Mouse (Mus musculus): Measurements from ENCODE around the gene Nek9. TPM values are rescaled to one million over a fixed set of nuclear protein-coding genes. Genes with fewer than 3 reads are reported as not detected.

Gene Nek9
- polyA plus RNA-seq, 1 experiment, result 32.1 TPM

GRCm38 (mm10) chr12:85348338-85348737 lies 9.2 kb upstream of the Nek9 start:
- WGBS, result 79% methylated on average over 6 of the region's 6 CpGs
- Histone ChIP-seq H3K27me3 (ENCODE audit: control insufficient read depth, insufficient read depth, low read length) (no peaks in the 10 kb centered on the region), H3K4me3 (ENCODE audit: control insufficient read depth, insufficient read depth, low read length) (no peak overlapping the region), H3K27ac (ENCODE audit: control insufficient read depth, insufficient read depth, low read length) (no peak overlapping the region), H3K4me1 (replicated peaks; ENCODE audit: control insufficient read depth, insufficient read depth, low read length) (no peaks in the 10 kb centered on the region), H3K36me3 (ENCODE audit: control insufficient read depth, insufficient read depth, low read length) (peaks cover 40% of the 10 kb centered on the region)
- no peak for DNase-seq
- TF ChIP-seq CTCF (IDR thresholded peaks at IDR 0.05; ENCODE audit: borderline replicate concordance, control insufficient read depth, extremely low read depth, insufficient read depth, low read length, poor library complexity), result no peak
- TF ChIP-seq POLR2A (IDR thresholded peaks at IDR 0.05; ENCODE audit: control insufficient read depth, extremely low read depth, insufficient read depth, low read length, poor library complexity), result no peak

GRCm38 (mm10) chr12:85347196-85347595 lies 8.0 kb upstream of the Nek9 start:
- Histone ChIP-seq H3K4me3 (ENCODE audit: control insufficient read depth, insufficient read depth, low read length) (no peak overlapping the region), H3K27ac (ENCODE audit: control insufficient read depth, insufficient read depth, low read length) (no peak overlapping the region), H3K27me3 (ENCODE audit: control insufficient read depth, insufficient read depth, low read length) (no peaks in the 10 kb centered on the region), H3K36me3 (ENCODE audit: control insufficient read depth, insufficient read depth, low read length) (peaks cover 33% of the 10 kb centered on the region), H3K4me1 (replicated peaks; ENCODE audit: control insufficient read depth, insufficient read depth, low read length) (no peaks in the 10 kb centered on the region)
- no peak for DNase-seq
- 95% methylated on average over 3 of the region's 3 CpGs for WGBS
- TF ChIP-seq POLR2A (IDR thresholded peaks at IDR 0.05; ENCODE audit: control insufficient read depth, extremely low read depth, insufficient read depth, low read length, poor library complexity) (no peak), CTCF (IDR thresholded peaks at IDR 0.05; ENCODE audit: borderline replicate concordance, control insufficient read depth, extremely low read depth, insufficient read depth, low read length, poor library complexity) (no peak)

- peak; percentile 43 for DNase-seq
Observed at GRCm38 (mm10) chr12:85346374-85346773, 7.2 kb upstream of the Nek9 start.

DNA sequence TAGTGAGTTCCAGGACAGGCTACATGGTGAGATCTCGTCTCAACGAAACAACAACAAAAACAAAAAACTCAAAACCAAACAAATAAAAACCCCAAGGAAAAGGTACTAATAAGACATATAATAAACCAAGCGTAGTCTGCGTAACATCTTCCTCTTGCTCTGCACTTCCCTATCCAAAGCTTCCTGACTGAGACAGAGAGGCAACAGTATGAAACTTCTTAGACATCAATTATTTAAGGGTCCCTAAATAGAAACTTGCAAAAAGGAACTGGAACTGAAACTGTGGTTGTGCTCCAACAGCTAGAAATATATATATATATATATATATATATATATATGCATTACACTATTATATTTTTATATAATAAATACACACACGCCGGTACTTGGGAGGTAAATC lies 6.4 kb upstream of the Nek9 start:
- no peak for DNase-seq
- H3K27me3 ChIP-seq (ENCODE audit: control insufficient read depth, insufficient read depth, low read length), result no peaks in the 10 kb centered on the region
- TF ChIP-seq CTCF (IDR thresholded peaks at IDR 0.05; ENCODE audit: borderline replicate concordance, control insufficient read depth, extremely low read depth, insufficient read depth, low read length, poor library complexity) (no peak), POLR2A (IDR thresholded peaks at IDR 0.05; ENCODE audit: control insufficient read depth, extremely low read depth, insufficient read depth, low read length, poor library complexity) (no peak)
- H3K4me1 ChIP-seq (replicated peaks; ENCODE audit: control insufficient read depth, insufficient read depth, low read length), result no peaks in the 10 kb centered on the region
- WGBS, result 73% methylated on average over 6 of the region's 6 CpGs
- H3K36me3 ChIP-seq (ENCODE audit: control insufficient read depth, insufficient read depth, low read length), result peaks cover 28% of the 10 kb centered on the region
- H3K4me3 ChIP-seq (ENCODE audit: control insufficient read depth, insufficient read depth, low read length), result no peak overlapping the region
- no peak overlapping the region for H3K27ac ChIP-seq (ENCODE audit: control insufficient read depth, insufficient read depth, low read length)

More at GRCm38 (mm10) chr12:85346374-85346773, 7.2 kb upstream of the Nek9 start:
- H3K4me3 ChIP-seq (ENCODE audit: control insufficient read depth, insufficient read depth, low read length), result no peak overlapping the region
- 47% methylated on average over 3 of the region's 3 CpGs for WGBS
- TF ChIP-seq CTCF (IDR thresholded peaks at IDR 0.05; ENCODE audit: borderline replicate concordance, control insufficient read depth, extremely low read depth, insufficient read depth, low read length, poor library complexity) (no peak), POLR2A (IDR thresholded peaks at IDR 0.05; ENCODE audit: control insufficient read depth, extremely low read depth, insufficient read depth, low read length, poor library complexity) (no peak)
- no peak overlapping the region for H3K27ac ChIP-seq (ENCODE audit: control insufficient read depth, insufficient read depth, low read length)
- H3K27me3 ChIP-seq (ENCODE audit: control insufficient read depth, insufficient read depth, low read length), result no peaks in the 10 kb centered on the region
- H3K4me1 ChIP-seq (replicated peaks; ENCODE audit: control insufficient read depth, insufficient read depth, low read length), result no peaks in the 10 kb centered on the region
- H3K36me3 ChIP-seq (ENCODE audit: control insufficient read depth, insufficient read depth, low read length), result peaks cover 34% of the 10 kb centered on the region

GRCm38 (mm10) chr12:85344252-85344651 lies 5.1 kb upstream of the Nek9 start:
- no peak overlapping the region for H3K4me3 ChIP-seq (ENCODE audit: control insufficient read depth, insufficient read depth, low read length)
- H3K4me1 ChIP-seq (replicated peaks; ENCODE audit: control insufficient read depth, insufficient read depth, low read length), result peaks cover 4% of the 10 kb centered on the region
- no peak overlapping the region for H3K27ac ChIP-seq (ENCODE audit: control insufficient read depth, insufficient read depth, low read length)
- H3K27me3 ChIP-seq (ENCODE audit: control insufficient read depth, insufficient read depth, low read length), result no peaks in the 10 kb centered on the region
- peaks cover 19% of the 10 kb centered on the region; the same call in 1 of the 2 replicates for H3K36me3 ChIP-seq (ENCODE audit: control insufficient read depth, insufficient read depth, low read length)
- 88% methylated on average over 7 of the region's 7 CpGs for WGBS
- no peak for DNase-seq
- TF ChIP-seq POLR2A (IDR thresholded peaks at IDR 0.05; ENCODE audit: control insufficient read depth, extremely low read depth, insufficient read depth, low read length, poor library complexity), result no peak
- no peak for TF ChIP-seq CTCF (IDR thresholded peaks at IDR 0.05; ENCODE audit: borderline replicate concordance, control insufficient read depth, extremely low read depth, insufficient read depth, low read length, poor library complexity)

DNA sequence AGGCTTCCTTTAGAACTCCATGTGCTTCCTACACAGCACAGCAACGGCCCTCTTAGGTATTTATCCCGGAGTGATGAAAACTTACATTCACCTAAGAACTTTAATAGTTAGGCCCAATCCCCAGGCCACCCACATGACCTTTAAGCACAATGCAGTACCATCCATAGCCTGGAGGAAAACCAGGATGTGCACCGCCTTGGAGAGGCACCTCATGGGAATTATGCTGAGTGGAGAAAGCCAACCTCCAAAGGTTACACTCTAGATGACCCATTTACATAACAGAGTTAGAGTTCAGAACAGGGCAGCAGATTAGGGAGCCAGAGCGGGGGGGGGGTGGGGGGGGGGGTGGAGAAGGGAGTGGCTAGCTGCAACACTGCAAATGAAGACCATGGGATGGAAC lies 3.1 kb upstream of the Nek9 start:
- H3K27ac ChIP-seq (ENCODE audit: control insufficient read depth, insufficient read depth, low read length), result no peak overlapping the region
- H3K4me1 ChIP-seq (replicated peaks; ENCODE audit: control insufficient read depth, insufficient read depth, low read length), result peaks cover 4% of the 10 kb centered on the region
- no peaks in the 10 kb centered on the region for H3K27me3 ChIP-seq (ENCODE audit: control insufficient read depth, insufficient read depth, low read length)
- WGBS, result 93% methylated on average over 4 of the region's 4 CpGs
- TF ChIP-seq CTCF (IDR thresholded peaks at IDR 0.05; ENCODE audit: borderline replicate concordance, control insufficient read depth, extremely low read depth, insufficient read depth, low read length, poor library complexity), result no peak
- TF ChIP-seq POLR2A (IDR thresholded peaks at IDR 0.05; ENCODE audit: control insufficient read depth, extremely low read depth, insufficient read depth, low read length, poor library complexity), result no peak
- DNase-seq, result no peak
- H3K36me3 ChIP-seq (ENCODE audit: control insufficient read depth, insufficient read depth, low read length), result 0 out of 2 replicates have a peak, but pooled peaks cover 5% of the 10 kb centered on the region
- no peak overlapping the region for H3K4me3 ChIP-seq (ENCODE audit: control insufficient read depth, insufficient read depth, low read length)

GRCm38 (mm10) chr12:85341131-85341530 lies 2.0 kb upstream of the Nek9 start:
- 38% methylated on average over 1 of the region's 1 CpGs for WGBS
- TF ChIP-seq POLR2A (IDR thresholded peaks at IDR 0.05; ENCODE audit: control insufficient read depth, extremely low read depth, insufficient read depth, low read length, poor library complexity) (no peak), CTCF (IDR thresholded peaks at IDR 0.05; ENCODE audit: borderline replicate concordance, control insufficient read depth, extremely low read depth, insufficient read depth, low read length, poor library complexity) (no peak)
- peak; percentile 19 for DNase-seq
- Histone ChIP-seq H3K27me3 (ENCODE audit: control insufficient read depth, insufficient read depth, low read length) (no peaks in the 10 kb centered on the region), H3K27ac (ENCODE audit: control insufficient read depth, insufficient read depth, low read length) (no peak overlapping the region), H3K36me3 (ENCODE audit: control insufficient read depth, insufficient read depth, low read length) (0 out of 2 replicates have a peak, but pooled peaks cover 5% of the 10 kb centered on the region), H3K4me3 (ENCODE audit: control insufficient read depth, insufficient read depth, low read length) (no peak overlapping the region), H3K4me1 (replicated peaks; ENCODE audit: control insufficient read depth, insufficient read depth, low read length) (peaks cover 4% of the 10 kb centered on the region)
